In the genomic region with DNA sequence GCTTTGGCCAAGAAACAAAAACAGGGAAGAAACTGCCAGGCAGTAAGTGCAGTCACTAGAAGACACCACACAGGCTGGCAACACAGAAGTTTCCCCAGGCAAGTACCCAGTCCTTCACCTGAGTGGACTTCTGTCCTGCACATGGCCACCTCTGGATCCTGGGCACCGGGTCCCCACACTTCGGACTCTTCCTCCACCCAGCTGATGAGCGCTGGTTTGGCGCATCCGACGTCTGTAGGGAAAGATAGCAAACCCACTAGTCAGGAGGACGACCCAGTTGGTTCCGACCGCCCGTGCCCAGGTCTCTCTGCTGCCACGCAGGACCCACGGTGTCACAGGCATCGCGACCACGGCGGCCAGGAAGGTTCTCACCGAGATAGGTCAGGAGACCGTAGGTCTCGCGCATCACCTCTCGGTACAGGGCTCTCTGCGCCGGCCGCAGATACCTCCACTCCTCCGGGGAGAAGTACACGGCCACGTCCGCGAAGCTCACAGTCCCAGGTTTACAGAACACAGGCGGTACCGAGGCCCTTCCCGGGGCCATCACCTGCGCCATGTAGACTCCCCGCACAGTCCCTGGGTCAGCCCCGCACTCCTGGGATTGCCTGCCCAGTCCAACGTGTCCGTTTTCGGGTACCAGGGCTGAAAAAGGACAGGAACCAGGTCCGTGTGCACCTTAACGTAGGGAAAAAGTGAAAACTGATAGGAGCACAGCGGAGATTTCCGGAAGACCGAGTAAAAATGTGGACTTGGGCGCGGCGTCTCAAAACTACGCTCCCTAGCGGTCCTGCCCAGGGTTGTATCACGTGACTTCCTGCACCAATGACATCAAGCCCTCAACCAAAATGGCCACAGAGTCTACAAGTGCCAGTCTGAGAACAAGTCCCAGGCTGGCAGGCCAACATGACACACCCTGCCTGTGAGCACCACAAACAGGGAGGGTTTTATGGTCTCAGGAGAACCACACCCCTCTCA, we compare ENCODE assay signal across 8 mouse cellular contexts. TPM values are rescaled to one million over a fixed set of nuclear protein-coding genes. Genes with fewer than 3 reads are reported as not detected.
DNase-seq lines count a peak whose midpoint lies in the region; ATAC-seq lines count a peak whose summit lies in the region.
"Not testable (repeated sequence)": the region's sequence is repeated elsewhere in the genome, so short reads cannot be mapped to it uniquely, and the experiment has no call there.

A gene (minus strand): TSS at position 780 of the 975 bp plus-strand sequence.

- peak; percentile 92 for ATAC-seq in hindbrain, embryonic 12.5 days (ENCODE audit: low FRiP score)

- H3K9me3 ChIP-seq in hindbrain, embryonic 12.5 days (replicated peaks), result not testable (repeated sequence)

- not testable (repeated sequence) for H3K27me3 ChIP-seq in hindbrain, embryonic 12.5 days

- H3K9ac ChIP-seq in hindbrain, embryonic 12.5 days, result peak within 1 kb of the TSS; percentile 72

- peak within 1 kb of the TSS; percentile 77 for H3K4me2 ChIP-seq in hindbrain, embryonic 12.5 days (replicated peaks)

- H3K4me1 ChIP-seq in hindbrain, embryonic 12.5 days, result not testable (repeated sequence)

- DNase-seq in Muller cell, postnatal 12 days (ENCODE audit: inconsistent ontology term), result peak; percentile 86
- DNase-seq in cerebellum, adult 9-11 months, result peak; percentile 96
- DNase-seq in frontal cortex, adult 2 months (ENCODE audit: extremely low spot score in 1 of 2, low spot score in 1 of 2), result peak; percentile 90 to 97
- peak; percentile 91 to 94 for DNase-seq in layer of hippocampus, postnatal 14 days (ENCODE audit: low spot score in 2 of 2)
- peak; percentile 97 for DNase-seq in lung, postnatal 14 days
- DNase-seq in retina, adult 2 months (ENCODE audit: low read depth, low spot score), result peak; percentile 81
- DNase-seq in thymus, postnatal 36 days, result peak; percentile 91

- peak within 1 kb of the TSS; percentile 74 for H3K4me3 ChIP-seq in hindbrain, embryonic 12.5 days

- WGBS in hindbrain, embryonic 12.5 days, result 2% methylated on average over 48 of the region's 49 CpGs

- peak within 1 kb of the TSS; percentile 73; the same call in 1 of the 2 replicates for H3K27ac ChIP-seq in hindbrain, embryonic 12.5 days

- not testable (repeated sequence) for H3K36me3 ChIP-seq in hindbrain, embryonic 12.5 days

RNA-seq across cellular contexts. Expression of the gene that starts here (rescaled TPM):
- 4.6 and 5.1 TPM in 2 replicates for polyA plus RNA-seq in frontal cortex, adult 2 months (2012; rRNA removed)
- polyA plus RNA-seq in hindbrain, embryonic 12.5 days (2016; fragmentation: Nextera tagmentation; extraction: Ambion mirVana), result 9.3 and 9.7 TPM in 2 replicates
- 1 to 10 TPM; 5.3 to 6.0 TPM for total RNA-seq in layer of hippocampus, postnatal 14 days (2021)

Comparison
In these comparisons a context has a peak if more than half of its experiments do, and no peak if none do; other contexts are left out.
1. Peak in every context shown above with its lines: DNase-seq, ATAC-seq, H3K4me3 ChIP-seq and H3K27ac ChIP-seq.